Mouse (Mus musculus) gastrocnemius, adult 2 months (tissue): ENCODE results near the gene Tmprss12. TPM values are rescaled to one million over a fixed set of nuclear protein-coding genes. Genes with fewer than 3 reads are reported as not detected.
A peak's percentile ranks its signal among the peaks of the same experiment; 100 is the strongest.

ENCODE experiments used
- DNase-seq: peaks from one replicate; pipeline ENCODE4 v3.0.0; 2022
- H3K27ac ChIP-seq: fragments of 200-600 bp; 2 replicates; pipeline ENCODE4 v1.8.1; 2022; ENCODE audit warnings: mild to moderate bottlenecking
- H3K4me3 ChIP-seq: fragments of 200-600 bp; 2 replicates; pipeline ENCODE4 v1.8.1; 2022; ENCODE audit warnings: mild to moderate bottlenecking, moderate library complexity
- CTCF ChIP-seq: fragments of 200-600 bp; IDR thresholded peaks from 2 replicates; pipeline ENCODE4 v1.8.1; 2022; ENCODE audit warnings: antibody characterized with exemption, mild to moderate bottlenecking, moderate library complexity
- intact Hi-C: fragments of 180-260 bp; cut with DNase I; formaldehyde crosslinking; loops from one replicate; pipeline ENCODE4 v1.15.1; 2025
- long read RNA-seq, 2 experiments: library from polyadenylated mRNA; stranded (forward); transcript quantifications; one replicate each; pipeline ENCODE4 v2.0.0; 2021
- total RNA-seq, 2 experiments: library from RNA; stranded (reverse); gene quantifications; 2 replicates each; pipeline ENCODE4 v1.2.3; 2021

Gene Tmprss12
- total RNA-seq = not detected
- long read RNA-seq, experiment 1 = 0 reads
- long read RNA-seq, experiment 2 = 0 reads

GRCm38 (mm10) chr15:100280626-100281025 lies at the start of gene Tmprss12:
Gene Tmprss12 (plus strand): TSS chr15:100280837.
- intact Hi-C loops = no loop called here
- no peak for DNase-seq
- Histone ChIP-seq H3K27ac (no peak within 1 kb of the TSS), H3K4me3 (no peak within 1 kb of the TSS)
- no peak for TF ChIP-seq CTCF

DNA sequence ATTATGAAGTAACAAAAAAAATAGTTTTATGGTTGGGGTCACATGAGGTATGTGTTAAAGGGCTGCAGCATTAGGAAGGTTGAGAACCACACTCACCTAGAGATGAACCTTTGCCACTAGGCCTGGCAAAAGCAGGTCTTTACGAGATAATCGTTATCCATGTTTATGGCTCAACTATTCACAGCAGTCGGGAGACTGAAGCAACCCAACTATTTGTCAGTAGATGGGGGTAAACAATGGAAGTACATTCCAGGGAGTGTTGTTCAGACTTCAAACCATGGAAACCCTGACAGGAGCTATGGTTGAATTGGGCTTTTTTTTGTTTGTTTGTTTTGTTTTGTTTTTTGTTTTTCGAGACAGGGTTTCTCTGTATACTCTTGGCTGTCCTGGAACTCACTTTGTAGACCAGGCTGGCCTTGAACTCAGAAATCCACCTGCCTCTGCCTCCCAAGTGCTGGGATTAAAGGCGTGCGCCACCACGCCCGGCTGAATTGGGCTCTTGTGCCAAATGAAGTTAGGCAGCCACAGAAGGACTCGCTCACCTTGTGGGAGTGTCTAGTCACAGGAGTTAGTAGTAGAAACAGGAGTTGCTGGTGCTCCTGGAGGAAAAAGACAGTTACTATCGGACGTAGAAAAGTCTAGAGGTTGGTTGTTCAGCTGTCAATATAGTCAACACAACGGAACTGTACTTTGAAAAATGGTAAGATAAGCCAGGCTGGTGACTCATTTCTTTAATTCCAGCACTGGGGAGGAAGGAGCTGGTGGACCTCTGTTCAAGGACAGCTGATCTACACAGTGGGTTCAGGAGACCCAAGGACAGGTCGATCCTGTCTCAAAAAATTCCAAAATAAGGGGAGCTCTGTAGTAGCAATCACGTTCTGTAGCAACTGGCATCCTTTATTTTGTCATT lies 48.8 kb upstream of the Tmprss12 start:
- TF ChIP-seq CTCF = no peak
- DNase-seq = no peak
- no peak overlapping the region for H3K4me3 ChIP-seq
- H3K27ac ChIP-seq = no peak overlapping the region
- intact Hi-C loops = no loop called here

- Histone ChIP-seq H3K4me3 (no peak overlapping the region), H3K27ac (no peak overlapping the region)
- no peak for DNase-seq
- intact Hi-C loops = no loop called here
- no peak for TF ChIP-seq CTCF
Measured at GRCm38 (mm10) chr15:100235208-100235965, 45.2 kb upstream of the Tmprss12 start.

GRCm38 (mm10) chr15:100236952-100237351 lies 43.7 kb upstream of the Tmprss12 start:
- Histone ChIP-seq H3K4me3 (no peak overlapping the region), H3K27ac (peak overlapping the region; percentile 48)
- DNase-seq = no peak
- TF ChIP-seq CTCF = no peak
- intact Hi-C loops = no loop called here

- Histone ChIP-seq H3K4me3 (no peak overlapping the region), H3K27ac (no peak overlapping the region)
- DNase-seq = no peak
- no peak; the same call in 1 of the 2 replicates for TF ChIP-seq CTCF
- intact Hi-C loops = no loop called here
Measured at GRCm38 (mm10) chr15:100241780-100242179, 38.9 kb upstream of the Tmprss12 start.

GRCm38 (mm10) chr15:100245951-100246350 lies 34.7 kb upstream of the Tmprss12 start:
- H3K27ac ChIP-seq = no peak overlapping the region
- intact Hi-C loops = no loop called here
- no peak overlapping the region for H3K4me3 ChIP-seq
- no peak for DNase-seq
- no peak for TF ChIP-seq CTCF

DNA sequence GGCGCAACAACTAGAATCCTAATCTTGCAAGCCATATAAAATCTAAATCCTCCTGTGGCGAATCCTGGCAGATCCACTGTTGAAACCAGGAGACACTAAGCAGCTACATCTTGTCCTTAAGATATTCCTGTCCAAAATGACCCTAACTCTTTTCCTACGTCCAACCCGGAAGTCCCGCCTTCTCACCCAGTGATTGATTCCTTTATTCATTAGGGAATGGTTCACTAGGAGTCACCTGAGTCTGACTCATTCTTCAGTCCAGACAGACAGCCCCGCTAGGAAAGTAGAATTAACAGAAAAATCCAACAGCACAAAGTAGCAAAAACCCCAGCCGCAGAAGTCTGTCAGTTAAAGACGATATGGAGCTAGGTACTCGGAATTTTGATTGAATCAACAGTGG lies 33.3 kb upstream of the Tmprss12 start:
- H3K27ac ChIP-seq = no peak overlapping the region
- intact Hi-C loops = no loop called here
- TF ChIP-seq CTCF = no peak

GRCm38 (mm10) chr15:100248665-100249433 lies 31.8 kb upstream of the Tmprss12 start:
- DNase-seq = no peak
- intact Hi-C loops = no loop called here

More for the DNA sequence above, 33.3 kb upstream of the Tmprss12 start:
- no peak for DNase-seq
- no peak overlapping the region for H3K4me3 ChIP-seq

GRCm38 (mm10) chr15:100251153-100251780 lies 29.4 kb upstream of the Tmprss12 start:
- intact Hi-C loops = no loop called here
- no peak overlapping the region for H3K4me3 ChIP-seq
- DNase-seq = no peak
- peak overlapping the region; percentile 62; the same call in 1 of the 2 replicates for H3K27ac ChIP-seq
- no peak for TF ChIP-seq CTCF

More at GRCm38 (mm10) chr15:100248665-100249433, 31.8 kb upstream of the Tmprss12 start:
- TF ChIP-seq CTCF = no peak
- no peak overlapping the region for H3K27ac ChIP-seq
- no peak overlapping the region for H3K4me3 ChIP-seq

GRCm38 (mm10) chr15:100256386-100256785 lies 24.3 kb upstream of the Tmprss12 start:
- Histone ChIP-seq H3K27ac (no peak overlapping the region), H3K4me3 (no peak overlapping the region)
- TF ChIP-seq CTCF = no peak
- DNase-seq = no peak
- intact Hi-C loops = no loop called here

- no peak overlapping the region for H3K27ac ChIP-seq
- H3K4me3 ChIP-seq = no peak overlapping the region
- intact Hi-C loops = no loop called here
- DNase-seq = no peak
- no peak for TF ChIP-seq CTCF
Measured at GRCm38 (mm10) chr15:100257305-100257704, 23.3 kb upstream of the Tmprss12 start.
